Mouse (Mus musculus): Measurements from ENCODE around the gene Rpl26. TPM values are rescaled to one million over a fixed set of nuclear protein-coding genes. Genes with fewer than 3 reads are reported as not detected.
"Not testable (repeated sequence)": the region's sequence is repeated elsewhere in the genome, so short reads cannot be mapped to it uniquely, and the experiment has no call there.

Gene Rpl26
- total RNA-seq, 2 experiments from 2014 or later: 896 to 908 TPM

- DNase-seq: no peak
Measured at GRCm38 (mm10) chr11:68923191-68923590, 21.8 kb downstream of the Rpl26 start.

- DNase-seq: no peak
Measured at GRCm38 (mm10) chr11:68924749-68925148, 23.4 kb downstream of the Rpl26 start.

GRCm38 (mm10) chr11:68926981-68927380 lies 25.6 kb downstream of the Rpl26 start, which contains the start of gene Odf4:
Odf4 (minus strand) TSS chr11:68927081.
- DNase-seq: no peak

GRCm38 (mm10) chr11:68929947-68930346 lies 28.6 kb downstream of the Rpl26 start:
- DNase-seq: no peak

- no peak for DNase-seq
Measured at GRCm38 (mm10) chr11:68933885-68934507, 32.6 kb downstream of the Rpl26 start.

GRCm38 (mm10) chr11:68936951-68937350 lies 35.6 kb downstream of the Rpl26 start:
- DNase-seq: not testable (repeated sequence)

GRCm38 (mm10) chr11:68939451-68940304 lies 38.3 kb downstream of the Rpl26 start:
- DNase-seq: peak; percentile 89

GRCm38 (mm10) chr11:68940516-68940915 lies 39.1 kb downstream of the Rpl26 start:
- no peak for DNase-seq

GRCm38 (mm10) chr11:68942731-68943130 lies 41.3 kb downstream of the Rpl26 start:
- no peak for DNase-seq

GRCm38 (mm10) chr11:68945245-68945644 lies 43.9 kb downstream of the Rpl26 start:
- no peak for DNase-seq

GRCm38 (mm10) chr11:68946001-68946400 lies 44.6 kb downstream of the Rpl26 start:
- DNase-seq: no peak

- no peak for DNase-seq
Measured at GRCm38 (mm10) chr11:68946806-68947440, 45.5 kb downstream of the Rpl26 start.

GRCm38 (mm10) chr11:68947542-68947993 lies 46.2 kb downstream of the Rpl26 start:
- DNase-seq: no peak

GRCm38 (mm10) chr11:68953903-68954302 lies 52.5 kb downstream of the Rpl26 start:
- no peak for DNase-seq

GRCm38 (mm10) chr11:68954408-68954807 lies 53.0 kb downstream of the Rpl26 start:
- no peak for DNase-seq

GRCm38 (mm10) chr11:68955473-68955872 lies 54.1 kb downstream of the Rpl26 start:
- no peak for DNase-seq

GRCm38 (mm10) chr11:68956107-68956506 lies 54.7 kb downstream of the Rpl26 start:
- DNase-seq: peak; percentile 46

Other genes with a start within 250 kb of the Rpl26 start
- gene Myh10, start 210.0 kb upstream of the Rpl26 start, total RNA-seq (2021): 100 to 1,000 TPM; 165 to 169 TPM
- gene Ndel1, start 29.7 kb upstream of the Rpl26 start, total RNA-seq (2021): 10 to 100 TPM; 57.9 to 66.3 TPM
- under 1 TPM; 0.21 to 0.32 TPM for gene Rnf222, start 13.0 kb upstream of the Rpl26 start, total RNA-seq (2021)
- gene Odf4, start 25.5 kb downstream of the Rpl26 start, total RNA-seq (2021): not detected
- gene Arhgef15, start 55.9 kb downstream of the Rpl26 start, total RNA-seq (2021): 10 to 100 TPM; 32.1 to 36.8 TPM
- gene Slc25a35, start 66.5 kb downstream of the Rpl26 start, total RNA-seq (2021): 1 to 10 TPM in 1 of 2 experiments, under 1 TPM in 1; 0.91 to 1.4 TPM
- 10 to 100 TPM; 41.0 to 44.7 TPM for gene Rangrf, start 73.6 kb downstream of the Rpl26 start, total RNA-seq (2021)
- 10 to 100 TPM; 14.3 to 14.5 TPM for gene Pfas, start 106.9 kb downstream of the Rpl26 start, total RNA-seq (2021)
- 10 to 100 TPM; 36.8 to 37.7 TPM for gene Ctc1, start 114.3 kb downstream of the Rpl26 start, total RNA-seq (2021)
- 10 to 100 TPM; 38.0 to 43.3 TPM for gene Aurkb, start 144.1 kb downstream of the Rpl26 start, total RNA-seq (2021)
- gene Borcs6, start 158.1 kb downstream of the Rpl26 start, total RNA-seq (2021): 10 to 100 TPM; 13.8 to 14.3 TPM
- gene Tmem107, start 169.2 kb downstream of the Rpl26 start, total RNA-seq (2021): 1 to 10 TPM; 6.7 to 8.6 TPM
- 10 to 100 TPM; 80.2 to 84.6 TPM for gene Vamp2, start 186.9 kb downstream of the Rpl26 start, total RNA-seq (2021)
- 10 to 100 TPM; 42.6 to 55.6 TPM for gene Per1, start 193.6 kb downstream of the Rpl26 start, total RNA-seq (2021)
- gene Hes7, start 218.8 kb downstream of the Rpl26 start, total RNA-seq (2021): under 1 TPM; 0.23 to 0.29 TPM
- under 1 TPM; 0.29 to 0.65 TPM for gene 9130213A22Rik, start 221.0 kb downstream of the Rpl26 start, total RNA-seq (2021)
- gene Aloxe3, start 224.3 kb downstream of the Rpl26 start, total RNA-seq (2021): under 1 TPM in 1 of 2 experiments, not detected in 1; 0.45 TPM